Mouse (Mus musculus): Measurements from ENCODE around the gene Capns1.

DNA sequence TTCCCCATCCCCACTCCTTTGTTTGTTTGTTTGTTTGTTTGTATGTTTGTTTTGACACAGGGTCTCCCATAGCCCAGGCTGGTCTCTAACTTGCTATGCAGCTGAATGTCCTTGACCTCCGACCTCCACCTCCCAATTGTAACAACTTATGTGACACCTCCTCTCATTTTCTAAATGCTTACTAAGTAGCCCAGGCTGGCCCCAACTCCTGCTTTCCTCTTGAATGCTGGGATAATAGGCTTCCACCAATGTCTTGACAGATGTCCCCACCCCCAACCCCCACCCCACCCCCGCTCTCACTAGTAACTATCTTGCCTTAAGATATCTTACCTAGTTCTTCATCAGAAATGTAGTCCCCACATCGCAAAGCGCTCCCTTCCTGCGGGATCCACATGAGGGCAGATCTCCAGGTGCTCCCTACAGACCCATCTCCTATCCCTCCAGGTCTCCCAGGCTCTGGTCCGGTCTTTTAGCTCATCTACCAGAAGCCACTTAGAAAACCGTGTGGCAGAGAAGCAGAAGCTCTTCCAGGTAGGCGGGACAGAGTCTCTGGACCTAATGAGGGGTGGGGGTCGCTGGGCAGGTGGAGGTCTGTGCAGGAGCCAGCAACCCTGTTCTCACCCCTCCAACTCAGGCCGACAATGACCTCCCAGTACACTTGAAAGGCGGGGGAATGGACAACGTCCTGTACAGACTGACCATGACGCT, 13.8 kb downstream of the Capns1 start:
- no peak for TF ChIP-seq EP300 (IDR thresholded peaks at IDR 0.05)
- no peak for TF ChIP-seq CTCF (IDR thresholded peaks at IDR 0.05)
